Mouse (Mus musculus): ENCODE data around the gene Grap. TPM values are rescaled to one million over a fixed set of nuclear protein-coding genes. Genes with fewer than 3 reads are reported as not detected.

The Grap gene
- polyA plus RNA-seq, 2 experiments from 2014 or later = 220 to 344 TPM

DNA sequence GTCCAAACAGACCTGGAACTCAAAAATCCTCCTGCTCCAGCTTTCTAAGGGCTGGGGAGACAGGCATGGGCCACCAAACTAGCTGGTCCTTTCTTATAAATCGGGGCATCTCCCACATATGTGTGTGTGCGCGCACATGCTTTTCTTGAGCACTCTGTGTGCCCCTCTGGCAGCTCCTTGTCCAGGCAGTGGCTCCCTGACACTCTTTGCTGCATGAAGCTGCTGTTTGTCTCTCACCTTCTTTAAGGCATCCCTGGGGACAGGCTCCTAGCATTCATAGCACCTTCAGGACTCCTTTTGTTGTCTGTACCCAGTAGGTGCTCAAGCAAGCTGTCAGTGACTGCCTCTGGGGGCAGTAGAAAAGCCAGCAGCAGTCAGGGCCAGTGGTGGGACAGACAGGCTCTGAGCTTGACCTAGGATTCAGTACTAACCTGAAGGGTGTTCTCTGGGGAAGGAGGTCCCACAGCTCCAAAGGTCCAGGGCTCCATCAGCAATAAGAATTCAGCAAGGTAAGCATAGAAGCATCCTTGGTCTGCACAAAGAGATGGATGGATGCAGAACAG, 5.4 kb downstream of the Grap start:
- ATAC-seq = no peak

DNA sequence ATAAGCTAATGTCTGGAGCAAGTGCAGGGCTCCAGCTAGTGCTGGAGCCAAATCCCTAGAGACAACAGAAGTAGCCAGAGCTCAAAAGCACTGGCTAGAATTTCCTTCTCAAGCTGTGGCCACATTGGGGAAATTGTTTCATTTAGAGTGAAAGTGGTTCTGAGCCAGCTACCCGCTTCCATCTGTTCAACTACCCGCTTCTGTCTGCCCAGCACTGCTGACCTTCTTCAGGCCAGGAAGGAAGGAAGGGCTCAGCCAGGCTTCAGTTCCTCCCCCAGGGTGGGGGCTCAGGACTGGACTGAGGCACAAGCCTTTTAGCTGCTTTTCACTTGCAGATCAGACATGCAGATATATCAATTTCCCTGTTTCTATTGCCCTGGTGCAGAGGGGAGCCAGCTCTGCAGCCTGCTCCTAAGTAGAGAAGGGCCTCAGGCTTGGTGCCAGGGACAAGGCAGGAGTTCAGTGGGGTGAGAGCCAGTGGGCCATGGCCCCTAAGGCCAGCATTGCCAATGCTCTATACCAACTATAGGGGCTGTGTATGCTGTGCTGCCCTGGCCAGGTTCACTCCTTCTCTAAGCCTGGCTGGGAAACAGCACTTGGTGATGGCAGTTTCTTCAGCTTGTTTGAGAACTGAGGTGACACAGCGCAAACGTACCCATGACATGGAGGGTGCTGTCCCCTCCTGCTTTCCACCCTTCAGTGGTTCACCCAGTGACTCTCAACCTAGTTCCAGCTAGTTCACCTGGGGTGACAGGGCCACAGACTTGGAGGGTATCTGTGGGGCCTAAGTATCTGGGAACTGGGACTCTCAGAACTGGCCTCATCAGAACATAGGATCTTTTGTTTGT, 6.2 kb downstream of the Grap start:
- ATAC-seq = no peak

GRCm38 (mm10) chr11:61660001-61660400, 6.9 kb downstream of the Grap start:
- ATAC-seq = no peak

GRCm38 (mm10) chr11:61660806-61661392, 7.8 kb downstream of the Grap start:
- ATAC-seq = peak; percentile 79

- ATAC-seq = no peak
These were observed 9.1 kb downstream of the Grap start for GRCm38 (mm10) chr11:61662189-61662588.

DNA sequence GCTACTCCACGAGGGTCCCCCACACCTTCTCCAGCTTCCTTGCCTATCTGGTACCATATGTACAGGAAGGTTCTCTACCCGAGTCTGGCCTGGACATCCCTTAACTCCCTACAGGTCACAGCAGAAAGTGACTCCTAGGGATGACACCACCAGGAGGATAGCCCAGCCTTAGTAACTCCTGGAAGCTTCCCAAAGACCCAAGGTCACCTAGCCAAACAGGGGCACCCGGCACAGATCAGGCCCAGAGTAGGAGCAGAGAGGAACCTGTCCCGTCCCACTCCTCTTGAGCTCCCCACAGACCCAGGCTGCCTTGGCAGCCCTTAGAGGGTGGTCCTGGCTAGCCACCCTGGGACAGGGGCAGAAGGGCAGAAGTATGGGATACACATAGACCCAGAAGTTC, 12.3 kb downstream of the Grap start:
- ATAC-seq = no peak

DNA sequence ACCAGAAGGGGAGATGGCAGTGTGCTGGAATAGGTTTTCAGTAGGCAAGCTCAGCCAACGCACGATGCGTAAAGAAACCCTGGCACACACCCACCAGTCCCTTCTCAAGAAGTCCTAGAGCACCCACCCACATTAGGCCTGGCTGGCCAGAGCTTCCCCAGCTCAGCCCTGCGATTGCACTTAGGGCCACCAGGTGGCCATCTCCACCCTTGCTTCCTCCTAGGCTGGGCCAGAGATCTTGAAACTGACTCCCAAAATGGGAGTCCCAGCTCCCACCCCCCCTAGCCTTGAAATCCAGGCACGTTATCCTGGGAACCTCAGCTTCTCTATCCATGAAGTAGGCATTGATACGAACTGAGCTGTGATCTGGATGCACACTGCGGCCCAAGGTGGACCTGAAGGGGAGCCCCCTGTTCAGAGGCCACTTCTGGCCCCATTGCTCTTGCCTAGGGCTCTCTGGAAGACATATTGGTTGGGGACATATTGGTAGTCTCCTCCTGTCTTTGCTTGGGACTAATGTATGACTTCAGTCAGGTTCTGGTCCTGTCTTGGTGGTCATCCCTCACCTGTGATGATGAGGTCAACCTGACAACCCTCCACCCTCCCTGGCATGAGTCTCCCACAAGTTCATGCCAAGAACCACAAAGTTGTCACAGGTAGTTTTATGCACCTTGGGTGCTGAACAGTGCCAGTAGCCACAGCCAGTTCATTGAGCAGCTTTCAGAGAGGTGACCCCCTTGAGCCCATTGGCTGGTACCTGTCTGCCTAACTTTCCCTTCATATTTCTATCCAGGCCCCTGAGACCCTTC, 13.1 kb downstream of the Grap start:
- ATAC-seq = no peak

DNA sequence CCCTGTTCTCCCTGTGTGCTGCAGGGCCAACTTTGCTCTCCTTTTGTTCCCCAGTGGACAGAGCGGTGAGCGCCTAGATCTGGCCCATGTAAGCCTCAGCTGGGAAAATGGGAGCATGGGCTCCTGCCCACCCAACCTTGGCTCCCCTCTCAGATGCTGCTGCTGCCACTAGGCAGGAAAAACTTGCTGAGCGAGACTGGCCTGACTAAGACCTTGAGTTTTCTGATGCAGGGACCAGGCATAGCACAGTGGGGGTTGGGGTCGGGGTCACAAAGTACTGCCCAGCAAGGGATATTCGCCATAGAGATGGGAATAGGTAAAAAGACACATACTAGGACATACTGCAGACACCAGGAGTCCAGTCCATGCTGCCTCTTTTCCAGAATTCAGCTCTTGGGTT, 14.2 kb downstream of the Grap start:
- ATAC-seq = no peak

DNA sequence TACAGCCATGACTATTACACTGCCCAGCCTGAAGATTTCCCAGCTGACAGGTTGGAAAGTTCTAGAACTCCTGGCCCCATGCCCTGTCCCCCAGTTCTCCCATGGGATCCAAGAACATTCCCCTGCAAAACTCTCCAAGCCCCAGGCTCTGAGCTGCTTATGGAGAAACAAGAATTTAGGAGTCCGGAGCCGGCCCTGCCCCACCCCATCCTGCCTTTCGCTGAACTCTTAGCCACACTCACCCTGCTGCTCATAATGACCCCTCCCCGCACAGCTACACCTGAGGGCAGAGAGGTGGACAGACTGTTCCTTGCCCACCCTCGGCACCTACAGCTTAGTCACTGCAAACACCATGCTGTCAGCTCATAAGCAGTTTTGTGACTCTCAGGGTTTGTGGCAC, 14.7 kb downstream of the Grap start:
- no peak for ATAC-seq

GRCm38 (mm10) chr11:61669492-61670490, 16.7 kb downstream of the Grap start:
- peak; percentile 74 for ATAC-seq

GRCm38 (mm10) chr11:61671781-61672383, 18.8 kb downstream of the Grap start:
- no peak for ATAC-seq

DNA sequence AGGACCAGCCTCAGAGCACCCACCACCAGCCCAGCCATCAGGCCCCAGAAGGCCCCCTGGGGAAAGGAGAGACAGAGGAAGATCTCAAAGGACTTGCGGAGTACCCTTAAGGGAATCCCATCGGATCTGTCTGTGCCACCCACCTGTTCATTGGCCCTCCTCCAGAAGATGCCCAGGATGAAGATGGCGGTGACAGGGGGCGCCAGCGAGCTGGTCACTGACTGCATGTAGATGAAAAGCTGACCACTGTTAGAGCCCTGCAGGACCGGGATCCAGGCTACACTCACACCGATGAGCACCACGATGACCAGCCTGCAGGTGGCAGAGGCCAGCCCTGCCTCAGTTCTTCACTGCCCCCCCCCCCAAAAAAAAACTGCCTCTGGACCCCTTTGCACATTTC, 20.6 kb downstream of the Grap start:
- no peak for ATAC-seq

GRCm38 (mm10) chr11:61674151-61674838, 21.2 kb downstream of the Grap start:
- no peak for ATAC-seq

DNA sequence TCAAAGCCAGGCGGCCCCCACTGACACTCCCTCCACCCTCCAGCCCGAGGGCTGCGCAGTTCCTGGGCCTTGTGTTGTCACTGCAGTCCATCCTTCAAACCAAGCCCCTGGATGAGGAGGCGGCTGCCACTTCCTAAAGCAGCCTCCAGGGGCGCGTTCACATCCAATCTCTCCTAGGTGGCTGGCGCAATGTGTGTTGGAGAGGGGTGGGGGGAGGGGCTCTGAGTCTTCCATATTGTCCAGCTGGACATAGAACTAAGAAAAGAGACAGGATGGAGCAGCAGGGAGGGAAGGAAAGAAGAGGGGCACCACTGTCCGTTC, 21.7 kb downstream of the Grap start:
- no peak for ATAC-seq

DNA sequence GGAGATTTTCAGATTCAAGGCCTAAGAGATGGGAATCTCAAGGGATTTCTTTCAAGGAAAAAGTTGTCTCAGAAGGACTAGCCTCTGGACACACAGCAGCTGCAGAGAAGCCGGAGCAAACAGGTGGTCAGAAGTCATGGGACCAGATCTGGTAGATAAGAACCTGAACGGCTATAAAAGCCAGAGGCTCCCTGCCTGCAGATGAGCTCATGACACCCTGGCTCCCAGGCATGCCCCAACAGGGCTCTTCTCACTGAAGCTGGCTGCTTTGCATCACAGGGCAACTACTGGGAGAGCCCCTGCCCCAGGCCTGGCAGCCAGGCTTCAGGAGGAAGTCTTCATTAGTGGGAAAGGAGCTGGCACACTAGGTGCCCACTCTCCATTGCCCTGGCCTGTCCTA, 22.3 kb downstream of the Grap start:
- ATAC-seq = no peak

GRCm38 (mm10) chr11:61676216-61676854, 23.3 kb downstream of the Grap start:
- ATAC-seq = peak; percentile 29

DNA sequence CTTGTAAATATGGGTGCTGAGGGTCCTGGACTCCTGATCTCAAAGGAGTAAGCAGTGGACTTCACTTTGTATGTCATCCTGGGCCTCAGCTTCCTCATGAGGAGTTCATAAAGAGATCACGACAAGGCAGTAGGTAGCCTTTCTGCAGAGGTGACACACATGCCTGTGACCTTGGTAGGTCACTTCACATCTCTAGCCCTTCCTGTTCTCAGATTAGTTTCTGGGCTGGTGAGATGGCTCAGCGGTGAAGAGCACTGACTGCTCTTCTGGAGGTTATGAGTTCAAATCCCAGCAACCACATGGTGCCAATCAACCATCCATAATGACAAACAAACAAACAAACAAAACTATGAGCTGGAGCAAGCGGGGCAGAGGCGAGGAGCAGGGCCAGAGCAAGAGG, 24.6 kb downstream of the Grap start:
- ATAC-seq = no peak

DNA sequence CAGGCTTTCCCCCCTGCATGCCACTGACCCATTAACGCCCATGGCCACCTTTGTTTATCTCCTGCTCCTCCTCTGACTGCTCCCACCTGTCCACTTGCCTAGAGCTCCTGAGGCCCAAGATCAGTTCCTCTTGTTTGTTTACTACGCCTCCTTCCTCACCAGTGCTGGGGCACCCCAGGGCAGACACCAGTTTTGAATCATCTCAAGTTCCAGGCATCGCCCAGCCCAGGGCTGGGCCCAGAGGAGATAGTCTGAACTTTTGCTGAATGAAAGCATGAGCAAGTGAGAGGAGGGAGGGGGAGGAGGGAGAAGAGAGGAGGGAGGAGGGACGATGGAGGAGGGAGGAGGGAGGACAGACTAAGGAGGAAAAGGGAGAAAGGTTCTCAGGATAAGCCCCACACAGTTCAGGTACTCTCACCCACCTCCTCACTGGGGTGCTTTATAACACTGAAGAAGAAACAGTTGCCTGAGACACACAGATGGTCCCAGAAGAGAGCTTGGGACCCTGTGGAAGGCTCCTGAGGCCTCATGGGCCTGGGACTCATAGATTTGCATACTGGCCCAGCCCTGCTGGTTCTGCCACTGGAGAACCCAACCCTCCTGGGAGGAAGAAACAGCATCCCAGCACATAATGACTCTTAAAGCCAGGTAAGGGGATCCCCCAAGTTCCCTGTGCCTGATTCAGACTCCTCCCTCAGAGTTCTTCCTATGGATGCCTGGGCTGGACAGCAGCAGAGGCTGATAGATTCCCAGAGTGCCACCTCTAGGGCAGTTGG, 26.2 kb downstream of the Grap start:
- ATAC-seq = no peak

- ATAC-seq = peak; percentile 69
These were observed 31.1 kb downstream of the Grap start, which contains the start of gene Fam83g for GRCm38 (mm10) chr11:61683907-61684731. Gene Fam83g, plus strand, starts transcription at chr11:61684091.
